In genomic region chr5:21299076-21299755, GRCm38 (mm10) we compare ENCODE assay signal across 12 mouse cellular contexts.
DNase-seq lines count a peak whose midpoint lies in the region; ATAC-seq and TF ChIP-seq lines count a peak whose summit lies in the region.
"Had no signal": no experiment of that assay in that cellular context is flagged by ENCODE, and none has a peak within 500 bp of the region (broad histone marks: within the 10 kb centered on the region; RNA-seq: fewer than 3 reads in every experiment).

No protein-coding gene starts in this region.

- no peaks in the 10 kb centered on the region for H3K27me3 ChIP-seq in heart, embryonic 16.5 days (ENCODE audit: control insufficient read depth, insufficient read depth, low read length)
- no peaks in the 10 kb centered on the region for H3K27me3 ChIP-seq in C2C12 (ENCODE audit: control insufficient read depth, insufficient read depth, insufficient read length)
- no peaks in the 10 kb centered on the region for H3K27me3 ChIP-seq in limb, embryonic 14.5 days (ENCODE audit: control insufficient read depth, insufficient read depth, low read length)

- TF ChIP-seq CTCF in C2C12 (IDR thresholded peaks at IDR 0.05; ENCODE audit: control insufficient read depth, insufficient read depth, insufficient read length) = no peak

- no peak overlapping the region for H3ac ChIP-seq in C2C12 (ENCODE audit: control insufficient read depth, insufficient read length, low read depth)

- ATAC-seq in cerebellum, adult (ENCODE audit: insufficient number of reproducible peaks, low FRiP score, low TSS enrichment) = no peak
- no peak for ATAC-seq in heart, embryonic 16.5 days (replicated peaks; ENCODE audit: extremely low read depth, insufficient read depth, low FRiP score)
- ATAC-seq in limb, embryonic 14.5 days (ENCODE audit: low FRiP score, low read depth) = peak; percentile 70

- no peaks in the 10 kb centered on the region for H3K36me3 ChIP-seq in heart, embryonic 16.5 days (ENCODE audit: control insufficient read depth, insufficient read depth)
- H3K36me3 ChIP-seq in C2C12 (ENCODE audit: control insufficient read depth, insufficient read depth) = no peaks in the 10 kb centered on the region
- no peaks in the 10 kb centered on the region for H3K36me3 ChIP-seq in limb, embryonic 14.5 days (ENCODE audit: control insufficient read depth, insufficient read depth, low read length)

- DNase-seq in cerebellum, postnatal 14 days = peak; percentile 13 to 14
- no peak for DNase-seq in heart, adult 8-10 months (ENCODE audit: low spot score)
- peak; percentile 7 for DNase-seq in limb, embryonic 14.5 days (ENCODE audit: low spot score)
- no peak for DNase-seq in spleen, postnatal 36 days (ENCODE audit: low spot score in 2 of 2)
- no peak for DNase-seq in lung, postnatal 4 days
- DNase-seq: adrenal gland, postnatal 14 days; cerebellum, adult 11-12 months; embryo, embryonic 11 days; kidney, adult 2 months had no signal

- H3K9ac ChIP-seq in heart, embryonic 16.5 days (ENCODE audit: low read length) = no peak overlapping the region
- H3K9ac ChIP-seq in limb, embryonic 14.5 days (ENCODE audit: low read depth, low read length, severe bottlenecking) = no peak overlapping the region

- H3K79me2 ChIP-seq in C2C12 (ENCODE audit: control insufficient read depth, insufficient read depth) = no peaks in the 10 kb centered on the region

- peaks cover 4% of the 10 kb centered on the region; the same call in 1 of the 2 replicates for H3K4me1 ChIP-seq in heart, embryonic 16.5 days (ENCODE audit: control insufficient read depth, insufficient read depth, low read length)
- no peaks in the 10 kb centered on the region; the same call in 1 of the 2 replicates for H3K4me1 ChIP-seq in limb, embryonic 14.5 days (ENCODE audit: control insufficient read depth, insufficient read depth, low read length)

- no peak for TF ChIP-seq POLR2A in limb, embryonic 14.5 days (IDR thresholded peaks at IDR 0.05; ENCODE audit: borderline replicate concordance, extremely low read depth, insufficient read depth, insufficient read length)

- H3K4me2 ChIP-seq in heart, embryonic 16.5 days (ENCODE audit: low read depth, low read length) = 0 out of 2 replicates have a peak overlapping the region, but pooled peaks have one; percentile 5
- no peak overlapping the region for H3K4me2 ChIP-seq in limb, embryonic 14.5 days (replicated peaks; ENCODE audit: low read depth, low read length, severe bottlenecking)

- H3K9me3 ChIP-seq in heart, embryonic 16.5 days (replicated peaks; ENCODE audit: control insufficient read depth, low read length) = no peaks in the 10 kb centered on the region
- no peaks in the 10 kb centered on the region for H3K9me3 ChIP-seq in limb, embryonic 14.5 days (ENCODE audit: control insufficient read depth, low read length)

- no peak overlapping the region for H3K27ac ChIP-seq in heart, embryonic 16.5 days (ENCODE audit: low read length)
- H3K27ac ChIP-seq in limb, embryonic 14.5 days (replicated peaks; ENCODE audit: low read depth, low read length) = no peak overlapping the region

- 51% methylated on average over 21 of the region's 21 CpGs for WGBS in heart, embryonic 16.5 days
- WGBS in limb, embryonic 14.5 days = 57% methylated on average over 21 of the region's 21 CpGs

- no peaks in the 10 kb centered on the region for H3K79me3 ChIP-seq in C2C12 (ENCODE audit: low read depth)

- no peak overlapping the region for H3K4me3 ChIP-seq in heart, embryonic 16.5 days (ENCODE audit: low read length)
- no peak overlapping the region for H3K4me3 ChIP-seq in C2C12 (ENCODE audit: insufficient read depth, poor library complexity, severe bottlenecking)
- H3K4me3 ChIP-seq in limb, embryonic 14.5 days (replicated peaks; ENCODE audit: low read length) = no peak overlapping the region

TF ChIP-seq in C2C12, 6 proteins besides CTCF, POLR2A, EP300 and RAD21:
- TF ChIP-seq FOSL1 (IDR thresholded peaks at IDR 0.05; ENCODE audit: insufficient read depth, low read length, poor library complexity, severe bottlenecking) = no peak
- no peak for TF ChIP-seq MAX (IDR thresholded peaks at IDR 0.05)
- TF ChIP-seq MYOG (IDR thresholded peaks at IDR 0.05; ENCODE audit: control insufficient read depth, extremely low read depth, insufficient read length) = no peak
- peak; percentile 67 for TF ChIP-seq MYOD1 (IDR thresholded peaks at IDR 0.05; ENCODE audit: control insufficient read depth, insufficient read length, low read depth)
- TF ChIP-seq USF1 (IDR thresholded peaks at IDR 0.05; ENCODE audit: low read depth) = no peak

Comparison
In these comparisons a context has a peak if more than half of its experiments do, and no peak if none do; other contexts are left out.
1. DNase-seq: peak in cerebellum, postnatal 14 days (2 of 2) and limb, embryonic 14.5 days (single experiment); none in heart, adult 8-10 months (single experiment), spleen, postnatal 36 days (0 of 2) and lung, postnatal 4 days (0 of 2).